Mouse (Mus musculus) kidney, postnatal 0 days (tissue): ENCODE measurements at regions not wholly inside any gene's neighbourhood (a gene's known extent, or its start where the extent isn't known, plus 50 kb on each side); places are given as distances from the start of the nearest gene placed in this dataset.

ENCODE experiments used
- ATAC-seq: fragments of 200-750 bp; cut with Nextera tagmentation; replicated peaks from 2 replicates; pipeline ENCODE4 v1.8.0; 2017; ENCODE audit warnings: low read depth, moderate number of reproducible peaks, moderate TSS enrichment, moderate library complexity; ENCODE audit not compliant: low FRiP score
- DNase-seq: peaks from one replicate; pipeline ENCODE4 v3.0.0-alpha.2; 2016; ENCODE audit warnings: low spot score
- H3K27ac ChIP-seq: fragments of 300-500 bp; sonication (generic); 2 replicates; pipeline ENCODE4 v1.5.1; 2014; ENCODE audit warnings: mild to moderate bottlenecking
- H3K27me3 ChIP-seq: fragments of 300-500 bp; sonication (generic); 2 replicates; pipeline ENCODE4 v1.6.1; 2014; ENCODE audit warnings: low read length, mixed read lengths; ENCODE audit not compliant: insufficient read depth
- H3K36me3 ChIP-seq: fragments of 300-500 bp; sonication (generic); 2 replicates; pipeline ENCODE4 v1.6.1; 2014; ENCODE audit warnings: low read length, mixed read lengths; ENCODE audit not compliant: insufficient read depth
- H3K4me1 ChIP-seq: fragments of 300-500 bp; sonication (generic); replicated peaks from 2 replicates; pipeline ENCODE4 v1.6.1; 2014; ENCODE audit warnings: antibody characterized with exemption, low read length, mixed read lengths; ENCODE audit not compliant: insufficient read depth
- H3K4me2 ChIP-seq: fragments of 300-500 bp; sonication (generic); 2 replicates; pipeline ENCODE4 v1.6.1; 2014; ENCODE audit warnings: mild to moderate bottlenecking, low read length, moderate library complexity, mixed read lengths
- H3K4me3 ChIP-seq: fragments of 300-500 bp; sonication (generic); replicated peaks from 2 replicates; pipeline ENCODE4 v1.5.1; 2014; ENCODE audit warnings: low read depth, low read length
- H3K9ac ChIP-seq: fragments of 300-500 bp; sonication (generic); 2 replicates; pipeline ENCODE4 v1.6.1; 2014; ENCODE audit warnings: low read depth, low read length
- H3K9me3 ChIP-seq: fragments of 300-500 bp; sonication (generic); replicated peaks from 2 replicates; pipeline ENCODE4 v1.6.1; 2016; ENCODE audit warnings: low read length, inconsistent platforms, mixed read lengths
- CTCF ChIP-seq: IDR thresholded peaks from 2 replicates; pipeline ENCODE4 v1.5.1; 2016; ENCODE audit warnings: antibody characterized with exemption, low read depth, mild to moderate bottlenecking, moderate library complexity
- whole genome bisulfite sequencing: fragments of 180-500 bp; shearing (Covaris S2); extraction: QIAGEN DNeasy Blood & Tissue Kit; methylation state at CpG from one replicate; pipeline ENCODE4 v1.1.7; 2014; 5-methylcytosine and 5-hydroxymethylcytosine counted together

- TF ChIP-seq CTCF = no peak
- H3K9ac ChIP-seq = no peak overlapping the region
- WGBS = 49% methylated on average over 3 of the region's 3 CpGs
- DNase-seq = no peak
- H3K27me3 ChIP-seq = no peaks in the 10 kb centered on the region
- no peaks in the 10 kb centered on the region for H3K9me3 ChIP-seq
- no peak for ATAC-seq
- no peak overlapping the region for H3K27ac ChIP-seq
- H3K4me2 ChIP-seq = no peak overlapping the region
- H3K4me3 ChIP-seq = no peak overlapping the region
- H3K36me3 ChIP-seq = no peaks in the 10 kb centered on the region
- H3K4me1 ChIP-seq = no peaks in the 10 kb centered on the region
Observed at GRCm38 (mm10) chr17:51903885-51904284, 70.8 kb upstream of the Satb1 start.

- 77% methylated on average over 2 of the region's 2 CpGs for WGBS
- no peak overlapping the region for H3K27ac ChIP-seq
- H3K9ac ChIP-seq = no peak overlapping the region
- H3K4me1 ChIP-seq = no peaks in the 10 kb centered on the region
- H3K4me3 ChIP-seq = no peak overlapping the region
- no peak for ATAC-seq
- no peaks in the 10 kb centered on the region for H3K9me3 ChIP-seq
- no peak for DNase-seq
- no peak for TF ChIP-seq CTCF
- no peaks in the 10 kb centered on the region for H3K27me3 ChIP-seq
- H3K4me2 ChIP-seq = no peak overlapping the region
- no peaks in the 10 kb centered on the region for H3K36me3 ChIP-seq
Observed at GRCm38 (mm10) chr17:51899376-51899775, 66.3 kb upstream of the Satb1 start.

- Histone ChIP-seq H3K27ac (no peak overlapping the region), H3K36me3 (no peaks in the 10 kb centered on the region), H3K27me3 (no peaks in the 10 kb centered on the region), H3K4me3 (no peak overlapping the region), H3K9ac (no peak overlapping the region), H3K9me3 (no peaks in the 10 kb centered on the region), H3K4me1 (no peaks in the 10 kb centered on the region), H3K4me2 (no peak overlapping the region)
- no peak for TF ChIP-seq CTCF
- 92% methylated on average over 3 of the region's 3 CpGs for WGBS
- ATAC-seq (no peak), DNase-seq (no peak)
Observed at GRCm38 (mm10) chr17:51896160-51896559, 63.1 kb upstream of the Satb1 start.

GRCm38 (mm10) chr17:51894278-51894677 lies 61.2 kb upstream of the Satb1 start:
- Histone ChIP-seq H3K27me3 (no peaks in the 10 kb centered on the region), H3K27ac (no peak overlapping the region), H3K9me3 (no peaks in the 10 kb centered on the region), H3K4me3 (no peak overlapping the region), H3K4me1 (no peaks in the 10 kb centered on the region), H3K36me3 (no peaks in the 10 kb centered on the region), H3K4me2 (no peak overlapping the region), H3K9ac (no peak overlapping the region)
- no peak for DNase-seq
- no peak for ATAC-seq
- no peak for TF ChIP-seq CTCF
- WGBS = 90% methylated on average over 8 of the region's 8 CpGs

- Histone ChIP-seq H3K27ac (no peak overlapping the region), H3K9me3 (no peaks in the 10 kb centered on the region), H3K4me1 (no peaks in the 10 kb centered on the region), H3K36me3 (no peaks in the 10 kb centered on the region), H3K27me3 (no peaks in the 10 kb centered on the region), H3K4me2 (no peak overlapping the region), H3K4me3 (no peak overlapping the region), H3K9ac (no peak overlapping the region)
- TF ChIP-seq CTCF = no peak
- 70% methylated on average over 3 of the region's 3 CpGs for WGBS
- ATAC-seq = no peak
- no peak for DNase-seq
Observed at GRCm38 (mm10) chr17:51892856-51893255, 59.8 kb upstream of the Satb1 start.

- Histone ChIP-seq H3K9ac (no peak overlapping the region), H3K4me1 (no peaks in the 10 kb centered on the region), H3K27me3 (no peaks in the 10 kb centered on the region), H3K9me3 (no peaks in the 10 kb centered on the region), H3K27ac (no peak overlapping the region), H3K4me2 (no peak overlapping the region), H3K36me3 (no peaks in the 10 kb centered on the region), H3K4me3 (no peak overlapping the region)
- WGBS = 80% methylated on average over 4 of the region's 4 CpGs
- no peak for TF ChIP-seq CTCF
- no peak for DNase-seq
- no peak for ATAC-seq
Observed at GRCm38 (mm10) chr17:51892159-51892558, 59.1 kb upstream of the Satb1 start.
